Mouse (Mus musculus) Patski (cell line): ENCODE data around the gene Robo1. TPM values are rescaled to one million over a fixed set of nuclear protein-coding genes. Genes with fewer than 3 reads are reported as not detected.
"Not testable (repeated sequence)": the region's sequence is repeated elsewhere in the genome, so short reads cannot be mapped to it uniquely, and the experiment has no call there.

Source experiments
- ATAC-seq: fragments of 100-300 bp; one replicate; pipeline ENCODE4 v1.8.0; 2021
- CTCF ChIA-PET: fragments of 350-600 bp; sonication (Branson Sonifier 250); formaldehyde crosslinking; loops from one replicate; lab custom pipeline; 2022; ENCODE audit warnings: inconsistent platforms; lab: Charles Lee
- POLR2A ChIA-PET: fragments of 350-600 bp; sonication (Branson Sonifier 250); formaldehyde crosslinking; loops from one replicate; lab custom pipeline; 2022; ENCODE audit warnings: antibody characterized with exemption, inconsistent platforms; lab: Charles Lee
- DNase-seq: peaks from one replicate; pipeline ENCODE4 v3.0.0-alpha.2; 2011; ENCODE audit warnings: low read depth, low spot score
- H3K27me3 ChIP-seq: fragments of 371-371 bp; one replicate; pipeline ENCODE4 v1.5.1; 2021
- CTCF ChIP-seq: fragments of 100-300 bp; IDR thresholded peaks from one replicate; pipeline ENCODE4 v1.5.1; 2021
- in situ Hi-C: fragments of 300-500 bp; cut with MboI; formaldehyde crosslinking; loops from 3 replicates; pipeline ENCODE4 v1.11.1; 2018; ENCODE audit warnings: low pct_unique_long_range_greater_than_20kb, mixed read lengths
- polyA plus RNA-seq: library from polyadenylated mRNA; unstranded; gene quantifications from one replicate; pipeline ENCODE4 v1.2.3, GENCODE M21; 2021

Gene Robo1
- polyA plus RNA-seq, 1 experiment from 2014 or later, result not detected

GRCm38 (mm10) chr16:72553713-72554112, 245.6 kb downstream of the Robo1 start:
- DNase-seq (no peak), ATAC-seq (no peak)
- CTCF ChIA-PET, result no interaction called here

GRCm38 (mm10) chr16:72562149-72562548, 254.0 kb downstream of the Robo1 start:
- H3K27me3 ChIP-seq, in situ Hi-C loops, ATAC-seq, CTCF ChIA-PET, POLR2A ChIA-PET, DNase-seq: not testable (repeated sequence)

More at GRCm38 (mm10) chr16:72553713-72554112, 245.6 kb downstream of the Robo1 start:
- peaks cover 3% of the 10 kb centered on the region for H3K27me3 ChIP-seq
- no peak for TF ChIP-seq CTCF
- POLR2A ChIA-PET, result no interaction called here
- in situ Hi-C loops, result no loop called here

- CTCF ChIA-PET, result no interaction called here
- in situ Hi-C loops, result no loop called here
- POLR2A ChIA-PET, result no interaction called here
- ATAC-seq (no peak), DNase-seq (no peak)
- peaks cover 3% of the 10 kb centered on the region for H3K27me3 ChIP-seq
- no peak for TF ChIP-seq CTCF
Observed at GRCm38 (mm10) chr16:72563196-72563963, 255.3 kb downstream of the Robo1 start.

- no peaks in the 10 kb centered on the region for H3K27me3 ChIP-seq
- ChIA-PET CTCF (no interaction called here), POLR2A (no interaction called here)
- no peak for ATAC-seq
- DNase-seq, result no peak
- in situ Hi-C loops, result no loop called here
- TF ChIP-seq CTCF, result no peak
Observed at GRCm38 (mm10) chr16:72575171-72575570, 267.1 kb downstream of the Robo1 start.

- no peak for DNase-seq
- H3K27me3 ChIP-seq, result no peaks in the 10 kb centered on the region
- TF ChIP-seq CTCF, result no peak
- CTCF ChIA-PET, result no interaction called here
- in situ Hi-C loops, result no loop called here
- POLR2A ChIA-PET, result no interaction called here
- ATAC-seq, result no peak
Observed at GRCm38 (mm10) chr16:72576956-72577355, 268.9 kb downstream of the Robo1 start.

GRCm38 (mm10) chr16:72584454-72585159, 276.5 kb downstream of the Robo1 start:
- POLR2A ChIA-PET, result no interaction called here
- no peak for DNase-seq
- CTCF ChIA-PET, result no interaction called here

GRCm38 (mm10) chr16:72585160-72585813, 277.2 kb downstream of the Robo1 start:
- ChIA-PET CTCF (no interaction called here), POLR2A (no interaction called here)
- no peak for DNase-seq
- H3K27me3 ChIP-seq, result no peaks in the 10 kb centered on the region
- no peak for ATAC-seq
- in situ Hi-C loops, result no loop called here
- TF ChIP-seq CTCF, result no peak

More at GRCm38 (mm10) chr16:72584454-72585159, 276.5 kb downstream of the Robo1 start:
- no peak for TF ChIP-seq CTCF
- H3K27me3 ChIP-seq, result no peaks in the 10 kb centered on the region
- in situ Hi-C loops, result no loop called here
- no peak for ATAC-seq

GRCm38 (mm10) chr16:72587376-72588072, 279.4 kb downstream of the Robo1 start:
- ChIA-PET CTCF (no interaction called here), POLR2A (no interaction called here)
- DNase-seq, result no peak
- H3K27me3 ChIP-seq, result no peaks in the 10 kb centered on the region
- in situ Hi-C loops, result no loop called here
- TF ChIP-seq CTCF, result no peak
- no peak for ATAC-seq

GRCm38 (mm10) chr16:72603487-72604206, 295.5 kb downstream of the Robo1 start:
- ChIA-PET POLR2A (no interaction called here), CTCF (no interaction called here)
- no peak for DNase-seq
- peaks cover 4% of the 10 kb centered on the region for H3K27me3 ChIP-seq
- in situ Hi-C loops, result no loop called here
- no peak for ATAC-seq
- no peak for TF ChIP-seq CTCF

GRCm38 (mm10) chr16:72605066-72605465, 297.0 kb downstream of the Robo1 start:
- in situ Hi-C loops, result no loop called here
- no peak for DNase-seq
- peaks cover 10% of the 10 kb centered on the region for H3K27me3 ChIP-seq
- no peak for ATAC-seq
- ChIA-PET POLR2A (no interaction called here), CTCF (interaction anchor here (0.9 to 1.1 kb wide), 3 partner anchors 9 to 288 kb away, joined by 3 read pairs; no protein-coding TSS in a partner anchor)
- peak; percentile 65 for TF ChIP-seq CTCF
